Mouse (Mus musculus): Measurements from ENCODE around the gene Tkt.

DNA sequence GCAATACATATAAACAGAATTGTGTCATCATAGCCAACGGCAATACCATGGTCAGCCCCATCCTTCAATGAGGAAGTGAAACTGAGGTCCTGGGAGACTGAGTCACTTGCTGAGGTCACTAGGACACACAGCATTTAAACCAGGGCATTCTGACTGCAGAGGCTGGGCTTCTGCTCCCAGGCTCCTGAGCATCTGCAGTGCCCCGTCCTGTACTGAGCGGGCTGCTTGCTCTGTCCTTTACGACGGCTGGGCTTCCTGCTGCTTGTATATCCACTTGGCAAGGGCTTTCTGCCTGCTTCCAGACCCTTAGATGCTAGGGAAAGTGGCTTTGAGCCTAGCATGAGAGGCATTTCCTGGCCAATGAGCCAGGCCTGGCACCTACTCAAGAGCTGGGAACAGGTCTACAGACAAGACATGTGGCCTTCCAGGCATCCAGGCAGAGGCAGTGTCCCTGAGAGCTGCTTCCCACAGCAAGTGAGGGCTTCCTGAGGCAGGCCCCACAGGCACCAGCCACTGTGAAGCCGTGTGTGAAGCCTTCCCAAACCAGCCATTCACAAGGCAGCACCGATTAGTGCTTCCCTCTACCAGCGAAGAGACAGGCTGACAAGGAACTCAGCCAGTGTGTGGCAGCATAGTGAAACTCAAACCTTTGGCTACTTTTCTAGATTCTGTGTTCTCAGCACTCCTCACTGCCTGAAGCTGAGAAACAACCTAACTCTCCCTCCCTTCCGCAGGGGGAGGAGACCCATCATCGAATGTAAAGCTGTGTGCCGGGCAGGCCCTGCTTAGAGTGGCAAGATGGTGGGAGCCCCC, 45.3 kb downstream of the Tkt start:
- TF ChIP-seq POLR2A (IDR thresholded peaks at IDR 0.05; ENCODE audit: borderline replicate concordance, extremely low read depth, insufficient read depth, insufficient read length, poor library complexity, severe bottlenecking) (no peak), CTCF (IDR thresholded peaks at IDR 0.05; ENCODE audit: borderline replicate concordance, extremely low read depth, insufficient read depth, insufficient read length) (peak; percentile 19; the same call in 1 of the 2 replicates)

Measured in brain, embryonic 14.5 days (tissue).